Mouse (Mus musculus) embryonic fibroblast, embryonic 13.5 days (primary cell): ENCODE results near the gene Rnf167. TPM values are rescaled to one million over a fixed set of nuclear protein-coding genes. Genes with fewer than 3 reads are reported as not detected.

Experiments used
- H3K27ac ChIP-seq: 2 replicates; pipeline ENCODE4 v1.5.1; 2012; ENCODE audit warnings: low read length, control low read depth, inconsistent platforms; ENCODE audit not compliant: insufficient read depth
- H3K4me1 ChIP-seq: 2 replicates; pipeline ENCODE4 v1.6.1; 2011; ENCODE audit warnings: low read length; ENCODE audit not compliant: control insufficient read depth, insufficient read depth
- H3K4me3 ChIP-seq: 2 replicates; pipeline ENCODE4 v1.5.1; 2011; ENCODE audit warnings: mild to moderate bottlenecking, control low read depth, low read length; ENCODE audit not compliant: insufficient read depth
- CTCF ChIP-seq: IDR thresholded peaks from 2 replicates; pipeline ENCODE4 v1.5.1; 2011; ENCODE audit warnings: mild to moderate bottlenecking, control low read depth, low read length, moderate library complexity, borderline replicate concordance; ENCODE audit not compliant: insufficient read depth
- POLR2A ChIP-seq: IDR thresholded peaks from 2 replicates; pipeline ENCODE4 v1.6.1; 2011; ENCODE audit warnings: low read depth, mild to moderate bottlenecking, control low read depth, low read length, moderate library complexity
- polyA plus RNA-seq: library from polyadenylated mRNA; stranded (reverse); fragments of >200 nt; gene quantifications from 2 replicates; pipeline ENCODE4 v1.2.4, GENCODE M21; 2011; ENCODE audit warnings: low read depth; ENCODE audit not compliant: missing spikeins, insufficient read length

Rnf167 gene
- polyA plus RNA-seq, 1 experiment: 19.5 TPM

GRCm38 (mm10) chr11:70630129-70630528 lies 16.9 kb upstream of the Rnf167 start:
- Histone ChIP-seq H3K27ac (no peak overlapping the region), H3K4me1 (no peaks in the 10 kb centered on the region), H3K4me3 (no peak overlapping the region)
- no peak for TF ChIP-seq POLR2A
- no peak for TF ChIP-seq CTCF

DNA sequence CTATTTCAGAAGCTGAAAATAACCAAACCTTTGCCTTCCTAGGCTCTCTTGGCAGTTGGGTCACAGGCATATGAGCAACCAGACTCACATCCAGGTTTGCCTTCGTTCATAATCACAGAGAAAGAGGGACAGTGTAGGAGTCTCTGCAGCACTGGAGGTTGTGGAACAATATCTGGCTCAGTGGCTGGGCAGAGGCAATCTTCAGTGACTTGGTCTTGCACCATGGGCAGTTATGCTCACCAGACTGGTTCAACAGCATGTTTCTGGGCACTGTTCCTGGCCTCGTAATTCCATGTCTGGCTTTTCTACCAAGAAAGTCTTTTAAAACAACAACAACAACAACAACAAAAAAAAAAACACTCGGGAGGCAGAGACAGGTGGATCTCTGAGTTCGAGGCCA lies 11.4 kb upstream of the Rnf167 start:
- H3K27ac ChIP-seq: no peak overlapping the region
- TF ChIP-seq CTCF: no peak
- no peak for TF ChIP-seq POLR2A
- H3K4me3 ChIP-seq: no peak overlapping the region
- H3K4me1 ChIP-seq: no peaks in the 10 kb centered on the region

DNA sequence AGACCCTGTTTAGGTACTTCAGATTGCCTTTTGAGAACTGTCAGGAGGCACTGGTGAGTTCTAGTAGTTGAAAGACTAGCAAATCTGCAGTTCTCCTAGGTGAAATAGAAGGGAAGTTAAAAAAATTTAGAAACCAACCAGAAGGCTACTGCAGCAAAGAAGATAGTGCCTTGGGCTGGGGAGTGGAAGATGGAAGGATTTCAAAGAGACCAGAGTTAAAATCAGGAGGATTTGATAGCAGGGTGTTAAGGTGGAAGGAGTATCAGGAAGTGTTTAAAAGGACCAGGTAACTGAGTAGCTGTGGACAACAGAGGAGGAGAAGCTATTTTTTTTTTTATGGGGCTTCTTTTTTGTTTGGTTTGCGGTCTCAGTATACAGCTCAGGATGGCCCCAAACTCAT lies 9.3 kb upstream of the Rnf167 start:
- H3K4me3 ChIP-seq: no peak overlapping the region
- H3K27ac ChIP-seq: no peak overlapping the region
- TF ChIP-seq CTCF: no peak
- TF ChIP-seq POLR2A: no peak
- no peaks in the 10 kb centered on the region for H3K4me1 ChIP-seq

- TF ChIP-seq CTCF (no peak), POLR2A (no peak)
- Histone ChIP-seq H3K27ac (no peak overlapping the region), H3K4me1 (no peaks in the 10 kb centered on the region), H3K4me3 (no peak overlapping the region)
These were observed 8.7 kb upstream of the Rnf167 start for GRCm38 (mm10) chr11:70638293-70638692.

DNA sequence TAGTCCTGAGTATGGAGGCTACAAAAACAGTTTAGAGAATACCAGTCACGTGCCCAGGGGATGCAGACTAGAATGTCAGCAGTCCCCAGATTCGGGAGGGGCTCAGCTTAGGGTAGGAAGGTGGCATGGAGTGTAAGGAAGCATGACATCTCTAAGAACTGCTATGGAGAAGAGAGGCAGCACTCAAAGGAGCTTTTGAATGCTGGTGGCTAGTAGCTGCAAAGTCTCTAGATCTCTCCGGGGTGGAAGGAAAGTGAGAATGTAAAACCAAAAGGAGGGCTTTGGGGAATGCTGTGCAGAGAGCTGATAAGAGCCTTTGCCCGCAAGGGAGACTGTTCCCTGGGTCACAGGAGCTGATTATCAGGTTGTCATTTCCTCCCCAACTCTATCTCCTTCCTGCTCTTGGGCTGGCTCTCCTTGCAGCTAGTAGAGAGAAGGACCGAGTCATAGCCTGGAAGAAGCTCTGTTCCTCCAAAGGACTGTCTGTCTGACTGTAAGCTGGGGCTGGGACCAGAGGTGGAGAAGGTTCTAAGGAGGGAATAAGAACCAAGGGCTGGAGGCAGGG lies 8.2 kb upstream of the Rnf167 start, which contains the start of gene Gp1ba:
Gene Gp1ba, plus strand, starts transcription at position 409 of the 565 bp plus-strand sequence.
- no peak within 1 kb of the TSS for H3K27ac ChIP-seq
- H3K4me1 ChIP-seq: no peaks in the 10 kb centered on the region
- H3K4me3 ChIP-seq: no peak within 1 kb of the TSS
- TF ChIP-seq CTCF: no peak
- TF ChIP-seq POLR2A: no peak

GRCm38 (mm10) chr11:70639976-70640375 lies 7.1 kb upstream of the Rnf167 start:
- no peaks in the 10 kb centered on the region for H3K4me1 ChIP-seq
- H3K27ac ChIP-seq: no peak overlapping the region
- TF ChIP-seq POLR2A: 0 out of 2 replicates have a peak, but pooled peaks have one; percentile 6
- no peak for TF ChIP-seq CTCF
- no peak overlapping the region for H3K4me3 ChIP-seq

DNA sequence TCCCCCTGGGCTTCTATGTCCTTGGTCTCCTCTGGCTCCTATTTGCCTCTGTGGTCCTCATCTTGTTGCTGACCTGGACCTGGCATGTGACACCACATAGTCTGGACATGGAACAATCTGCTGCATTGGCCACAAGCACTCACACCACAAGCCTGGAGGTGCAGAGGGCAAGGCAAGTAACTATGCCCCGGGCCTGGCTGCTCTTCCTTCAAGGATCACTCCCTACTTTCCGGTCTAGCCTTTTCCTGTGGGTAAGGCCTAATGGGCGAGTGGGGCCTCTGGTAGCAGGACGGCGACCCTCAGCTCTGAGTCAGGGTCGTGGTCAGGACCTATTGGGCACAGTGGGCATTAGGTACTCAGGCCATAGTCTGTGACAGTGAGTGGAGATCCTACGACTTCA lies 5.8 kb upstream of the Rnf167 start:
- H3K4me1 ChIP-seq: peaks cover 5% of the 10 kb centered on the region; the same call in 1 of the 2 replicates
- no peak overlapping the region for H3K27ac ChIP-seq
- H3K4me3 ChIP-seq: no peak overlapping the region
- no peak; the same call in 1 of the 2 replicates for TF ChIP-seq POLR2A
- no peak for TF ChIP-seq CTCF

DNA sequence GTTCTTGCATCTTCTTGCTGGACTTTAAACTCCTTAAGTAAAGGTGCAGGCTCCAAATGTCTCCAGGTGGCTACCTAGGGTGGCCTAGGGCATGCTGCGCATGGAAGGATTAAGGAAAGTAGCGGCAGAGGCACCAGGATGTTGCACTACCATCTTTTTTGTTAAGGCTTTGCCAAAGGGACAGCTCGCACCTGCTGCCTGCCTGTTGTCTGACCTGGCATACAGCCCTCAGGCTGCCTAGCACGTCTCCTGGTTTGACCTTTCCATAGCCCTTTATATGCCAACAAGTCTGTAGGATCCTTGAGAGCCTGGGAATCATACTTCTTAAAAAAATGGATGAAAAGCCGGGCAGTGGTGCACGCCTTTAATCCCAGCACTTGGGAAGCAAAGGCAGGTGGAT lies 4.0 kb upstream of the Rnf167 start:
- H3K4me1 ChIP-seq: peaks cover 5% of the 10 kb centered on the region; the same call in 1 of the 2 replicates
- H3K27ac ChIP-seq: no peak overlapping the region
- TF ChIP-seq CTCF (no peak), POLR2A (no peak; the same call in 1 of the 2 replicates)
- no peak overlapping the region for H3K4me3 ChIP-seq

DNA sequence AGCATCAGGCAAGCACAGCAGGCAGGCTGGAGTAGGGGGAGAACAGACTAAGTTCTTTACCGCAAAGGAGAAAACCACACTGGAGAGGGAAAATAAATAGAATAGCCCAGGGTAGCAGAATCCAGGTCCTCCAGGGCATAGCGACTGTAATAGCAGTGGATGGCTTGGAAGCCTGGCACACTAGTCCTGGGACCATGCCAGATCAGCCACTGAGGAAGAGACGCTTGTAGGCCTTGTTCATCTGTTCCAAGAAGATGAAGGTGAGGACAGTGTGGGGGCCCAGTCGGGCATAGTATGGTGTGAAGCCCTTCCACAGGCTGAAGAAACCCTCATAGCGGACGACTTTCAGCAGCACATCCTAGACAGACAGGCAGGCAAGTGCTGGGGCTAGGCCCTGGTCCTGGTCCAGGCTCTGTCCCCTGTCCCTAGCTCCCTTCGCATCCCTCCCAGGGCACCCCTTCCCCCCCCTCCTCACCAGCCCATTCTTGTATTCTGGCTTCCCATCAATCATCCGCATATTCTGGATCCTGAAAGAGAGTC lies 2.4 kb upstream of the Rnf167 start:
- TF ChIP-seq POLR2A (no peak), CTCF (no peak)
- Histone ChIP-seq H3K27ac (no peak overlapping the region), H3K4me3 (no peak overlapping the region)

GRCm38 (mm10) chr11:70645461-70646258 lies 1.4 kb upstream of the Rnf167 start:
- TF ChIP-seq POLR2A: no peak
- no peak for TF ChIP-seq CTCF
- H3K4me3 ChIP-seq: peak overlapping the region; percentile 68
- peaks cover 11% of the 10 kb centered on the region for H3K4me1 ChIP-seq
- no peak overlapping the region for H3K27ac ChIP-seq

More for the DNA sequence above, 2.4 kb upstream of the Rnf167 start:
- H3K4me1 ChIP-seq: peaks cover 9% of the 10 kb centered on the region
